Mouse (Mus musculus) heart, embryonic 13.5 days (tissue): ENCODE results near the gene Gm13723. TPM values are rescaled to one million over a fixed set of nuclear protein-coding genes. Genes with fewer than 3 reads are reported as not detected.

ENCODE experiments used
- ATAC-seq: fragments of 200-750 bp; cut with Nextera tagmentation; 2 replicates; pipeline ENCODE4 v1.8.0; 2017; ENCODE audit warnings: moderate TSS enrichment; ENCODE audit not compliant: insufficient number of reproducible peaks, low FRiP score, low TSS enrichment; ENCODE audit errors: extremely low read depth
- H3K27ac ChIP-seq: fragments of 300-500 bp; sonication (generic); replicated peaks from 2 replicates; pipeline ENCODE4 v1.5.1; 2015; ENCODE audit warnings: moderate library complexity, mild to moderate bottlenecking, inconsistent platforms
- H3K27me3 ChIP-seq: fragments of 300-500 bp; sonication (generic); replicated peaks from 2 replicates; pipeline ENCODE4 v1.6.1; 2015; ENCODE audit warnings: mild to moderate bottlenecking, inconsistent platforms
- H3K36me3 ChIP-seq: fragments of 300-500 bp; sonication (generic); 2 replicates; pipeline ENCODE4 v1.6.1; 2015; ENCODE audit warnings: mild to moderate bottlenecking, inconsistent platforms
- H3K4me1 ChIP-seq: fragments of 300-500 bp; sonication (generic); 2 replicates; pipeline ENCODE4 v1.6.1; 2015; ENCODE audit warnings: inconsistent platforms
- H3K4me2 ChIP-seq: fragments of 300-500 bp; sonication (generic); 2 replicates; pipeline ENCODE4 v1.6.1; 2015; ENCODE audit warnings: inconsistent platforms, mild to moderate bottlenecking, moderate library complexity
- H3K4me3 ChIP-seq: fragments of 300-500 bp; sonication (generic); 2 replicates; pipeline ENCODE4 v1.5.1; 2015; ENCODE audit warnings: moderate library complexity, mild to moderate bottlenecking, inconsistent platforms
- H3K9ac ChIP-seq: fragments of 300-500 bp; sonication (generic); 2 replicates; pipeline ENCODE4 v1.6.1; 2015; ENCODE audit warnings: inconsistent platforms, mild to moderate bottlenecking, moderate library complexity
- H3K9me3 ChIP-seq: fragments of 300-500 bp; sonication (generic); 2 replicates; pipeline ENCODE4 v1.6.1; 2016; ENCODE audit warnings: inconsistent platforms
- WGBS: fragments of 180-500 bp; shearing (Covaris S2); methylation state at CpG from one replicate; pipeline ENCODE4 v1.1.7; 2015; ENCODE audit warnings: mixed read lengths; 5-methylcytosine and 5-hydroxymethylcytosine counted together
- polyA plus RNA-seq: library from polyadenylated mRNA; unstranded; fragments of >200 nt; fragmentation: Nextera tagmentation; extraction: Ambion mirVana; gene quantifications from 2 replicates; pipeline ENCODE4 v1.2.1, GENCODE M21; 2015

Gm13723 gene
- polyA plus RNA-seq = not detected in 2 replicates

- WGBS = 45% methylated on average over 1 of the region's 1 CpGs
- Histone ChIP-seq H3K4me3 (no peak within 1 kb of the TSS), H3K4me2 (no peak within 1 kb of the TSS), H3K27me3 (no peaks in the 10 kb centered on the region), H3K9me3 (no peaks in the 10 kb centered on the region), H3K9ac (no peak within 1 kb of the TSS), H3K4me1 (no peaks in the 10 kb centered on the region), H3K36me3 (no peaks in the 10 kb centered on the region), H3K27ac (no peak within 1 kb of the TSS)
- no peak for ATAC-seq
Observed at GRCm38 (mm10) chr2:86874702-86875101, at the start of gene Gm13723. Gene Gm13723 (minus strand): TSS chr2:86874802.

GRCm38 (mm10) chr2:86905647-86906046 is 31.0 kb upstream of the Gm13723 start:
- WGBS = 75% methylated on average over 2 of the region's 2 CpGs
- no peak overlapping the region for H3K27ac ChIP-seq
- ATAC-seq = no peak
- no peak overlapping the region for H3K9ac ChIP-seq
- H3K4me2 ChIP-seq = no peak overlapping the region
- no peak overlapping the region for H3K4me3 ChIP-seq
- H3K36me3 ChIP-seq = no peaks in the 10 kb centered on the region
- no peaks in the 10 kb centered on the region for H3K9me3 ChIP-seq
- H3K4me1 ChIP-seq = no peaks in the 10 kb centered on the region
- no peaks in the 10 kb centered on the region for H3K27me3 ChIP-seq

- WGBS = 85% methylated on average over 1 of the region's 1 CpGs
- H3K36me3 ChIP-seq = no peaks in the 10 kb centered on the region
- H3K9me3 ChIP-seq = no peaks in the 10 kb centered on the region
- H3K27me3 ChIP-seq = no peaks in the 10 kb centered on the region
- no peak within 1 kb of the TSS for H3K4me3 ChIP-seq
- no peak within 1 kb of the TSS for H3K9ac ChIP-seq
- H3K4me1 ChIP-seq = no peaks in the 10 kb centered on the region
- no peak for ATAC-seq
- H3K27ac ChIP-seq = no peak within 1 kb of the TSS
- H3K4me2 ChIP-seq = no peak within 1 kb of the TSS
Observed at GRCm38 (mm10) chr2:86892116-86892515, 17.5 kb upstream of the Gm13723 start, which contains the start of gene Olfr1097. Gene Olfr1097 (minus strand): TSS chr2:86892216.

- Histone ChIP-seq H3K27me3 (no peaks in the 10 kb centered on the region), H3K4me3 (no peak within 1 kb of the TSS), H3K4me1 (no peaks in the 10 kb centered on the region), H3K4me2 (no peak within 1 kb of the TSS), H3K36me3 (no peaks in the 10 kb centered on the region), H3K27ac (no peak within 1 kb of the TSS), H3K9ac (no peak within 1 kb of the TSS), H3K9me3 (no peaks in the 10 kb centered on the region)
- ATAC-seq = no peak
- 76% methylated on average over 3 of the region's 3 CpGs for WGBS
Observed at GRCm38 (mm10) chr2:86851596-86851995, 23.0 kb downstream of the Gm13723 start, which contains the start of gene Olfr1095. Gene Olfr1095 (minus strand): TSS chr2:86851696.

GRCm38 (mm10) chr2:86824363-86824762 is 50.2 kb downstream of the Gm13723 start, which contains the start of gene Olfr1094:
Gene Olfr1094 (plus strand): TSS chr2:86824663.
- no peak within 1 kb of the TSS for H3K4me3 ChIP-seq
- ATAC-seq = no peak
- no peaks in the 10 kb centered on the region for H3K4me1 ChIP-seq
- no peak within 1 kb of the TSS for H3K4me2 ChIP-seq
- no peaks in the 10 kb centered on the region for H3K36me3 ChIP-seq
- no peak within 1 kb of the TSS for H3K9ac ChIP-seq
- H3K9me3 ChIP-seq = no peaks in the 10 kb centered on the region
- no peaks in the 10 kb centered on the region for H3K27me3 ChIP-seq
- H3K27ac ChIP-seq = no peak within 1 kb of the TSS

Other genes starting within 250 kb of the Gm13723 start
- gene Olfr1084, start 235.1 kb downstream of the Gm13723 start, polyA plus RNA-seq = not detected in 2 replicates
- gene Olfr1085, start 212.8 kb downstream of the Gm13723 start, polyA plus RNA-seq = not detected in 2 replicates
- not detected in 2 replicates for gene Olfr1086, start 194.7 kb downstream of the Gm13723 start, polyA plus RNA-seq
- gene Olfr1087, start 176.4 kb downstream of the Gm13723 start, polyA plus RNA-seq = not detected in 2 replicates
- gene Olfr1089, start 141.1 kb downstream of the Gm13723 start, polyA plus RNA-seq = not detected in 2 replicates
- gene Olfr1090, start 115.8 kb downstream of the Gm13723 start, polyA plus RNA-seq = not detected in 2 replicates
- not detected in 2 replicates for gene Olfr1093, start 92.3 kb downstream of the Gm13723 start, polyA plus RNA-seq
- not detected in 2 replicates for gene Olfr141, start 64.8 kb downstream of the Gm13723 start, polyA plus RNA-seq
- not detected in 2 replicates for gene Olfr1094, start 50.1 kb downstream of the Gm13723 start, polyA plus RNA-seq
- gene Olfr1095, start 23.1 kb downstream of the Gm13723 start, polyA plus RNA-seq = not detected in 2 replicates
- gene Olfr1097, start 17.4 kb upstream of the Gm13723 start, polyA plus RNA-seq = not detected in 2 replicates
- not detected in 2 replicates for gene Olfr1098, start 49.7 kb upstream of the Gm13723 start, polyA plus RNA-seq
- not detected in 2 replicates for gene Olfr1099, start 85.9 kb upstream of the Gm13723 start, polyA plus RNA-seq
- not detected in 2 replicates for gene Olfr1100, start 105.2 kb upstream of the Gm13723 start, polyA plus RNA-seq
- not detected in 2 replicates for gene Olfr1101, start 116.4 kb upstream of the Gm13723 start, polyA plus RNA-seq
- gene Olfr1102, start 123.6 kb upstream of the Gm13723 start, polyA plus RNA-seq = not detected in 2 replicates
- not detected in 2 replicates for gene Olfr1104, start 152.3 kb upstream of the Gm13723 start, polyA plus RNA-seq
- gene Olfr1105, start 161.7 kb upstream of the Gm13723 start, polyA plus RNA-seq = not detected in 2 replicates
- not detected in 2 replicates for gene Olfr1106, start 177.5 kb upstream of the Gm13723 start, polyA plus RNA-seq
- not detected in 2 replicates for gene Olfr1107, start 201.0 kb upstream of the Gm13723 start, polyA plus RNA-seq
- not detected in 2 replicates for gene Olfr1109, start 221.2 kb upstream of the Gm13723 start, polyA plus RNA-seq
- not detected in 2 replicates for gene Olfr259, start 239.8 kb upstream of the Gm13723 start, polyA plus RNA-seq